Mouse (Mus musculus) ES-Bruce4 (cell line): ENCODE measurements around the gene Klhl8. TPM values are rescaled to one million over a fixed set of nuclear protein-coding genes. Genes with fewer than 3 reads are reported as not detected.

Experiments used
- H3K27ac ChIP-seq: 2 replicates; pipeline ENCODE4 v1.5.1; 2012; ENCODE audit warnings: low read length, inconsistent platforms; ENCODE audit not compliant: insufficient read depth
- H3K27me3 ChIP-seq: 2 replicates; pipeline ENCODE4 v1.6.1; 2012; ENCODE audit warnings: mild to moderate bottlenecking, low read length, inconsistent platforms; ENCODE audit not compliant: control insufficient read depth, poor library complexity, insufficient read depth, severe bottlenecking
- H3K36me3 ChIP-seq: 2 replicates; pipeline ENCODE4 v1.6.1; 2012; ENCODE audit warnings: inconsistent platforms, mild to moderate bottlenecking, low read length, moderate library complexity; ENCODE audit not compliant: control insufficient read depth, poor library complexity, insufficient read depth, severe bottlenecking
- H3K4me1 ChIP-seq: one replicate; pipeline ENCODE4 v1.8.1; 2011; ENCODE audit warnings: low read length; ENCODE audit not compliant: control insufficient read depth, insufficient read depth
- H3K4me3 ChIP-seq: 2 replicates; pipeline ENCODE4 v1.5.1; 2011; ENCODE audit warnings: low read depth, mild to moderate bottlenecking, low read length
- H3K9ac ChIP-seq: 2 replicates; pipeline ENCODE4 v1.6.1; 2012; ENCODE audit warnings: low read depth, mild to moderate bottlenecking, inconsistent platforms; ENCODE audit not compliant: poor library complexity, severe bottlenecking
- H3K9me3 ChIP-seq: replicated peaks from 2 replicates; pipeline ENCODE4 v1.6.1; 2012; ENCODE audit warnings: mild to moderate bottlenecking, low read length, inconsistent platforms; ENCODE audit not compliant: control insufficient read depth, poor library complexity, insufficient read depth, severe bottlenecking
- CTCF ChIP-seq: IDR thresholded peaks from one replicate; pipeline ENCODE4 v1.8.1; 2011; ENCODE audit warnings: low read depth, low read length
- EP300 ChIP-seq: IDR thresholded peaks from 2 replicates; pipeline ENCODE4 v1.6.1; 2011; ENCODE audit warnings: low read depth, low read length; ENCODE audit not compliant: insufficient read depth
- POLR2A ChIP-seq: IDR thresholded peaks from one replicate; pipeline ENCODE4 v1.8.1; 2011; ENCODE audit warnings: low read length; ENCODE audit not compliant: insufficient read depth
- polyA plus RNA-seq: library from polyadenylated mRNA; stranded (reverse); fragments of >200 nt; gene quantifications from 2 replicates; pipeline ENCODE4 v1.2.4, GENCODE M21; 2011; ENCODE audit warnings: low read depth; ENCODE audit not compliant: missing spikeins, insufficient read depth, insufficient read length

Klhl8 gene
- polyA plus RNA-seq, 1 experiment, result 20.2 TPM

- no peak for TF ChIP-seq POLR2A
- TF ChIP-seq CTCF, result no peak
- TF ChIP-seq EP300, result no peak
- no peak overlapping the region for H3K4me3 ChIP-seq
- H3K36me3 ChIP-seq, result peaks cover 6% of the 10 kb centered on the region; the same call in 1 of the 2 replicates
- peaks cover 6% of the 10 kb centered on the region for H3K9me3 ChIP-seq
- no peak overlapping the region for H3K27ac ChIP-seq
- no peaks in the 10 kb centered on the region for H3K4me1 ChIP-seq
- H3K9ac ChIP-seq, result no peak overlapping the region
- no peaks in the 10 kb centered on the region for H3K27me3 ChIP-seq
Observed at GRCm38 (mm10) chr5:103846609-103847008, 64.5 kb downstream of the Klhl8 start.

GRCm38 (mm10) chr5:103846154-103846551 is 64.9 kb downstream of the Klhl8 start:
- Histone ChIP-seq H3K27ac (no peak overlapping the region), H3K36me3 (peaks cover 6% of the 10 kb centered on the region; the same call in 1 of the 2 replicates), H3K27me3 (no peaks in the 10 kb centered on the region), H3K9me3 (peaks cover 6% of the 10 kb centered on the region), H3K9ac (no peak overlapping the region), H3K4me1 (no peaks in the 10 kb centered on the region), H3K4me3 (no peak overlapping the region)
- no peak for TF ChIP-seq EP300
- TF ChIP-seq POLR2A, result no peak
- TF ChIP-seq CTCF, result no peak

GRCm38 (mm10) chr5:103845418-103846153 is 65.5 kb downstream of the Klhl8 start:
- TF ChIP-seq POLR2A (no peak), CTCF (no peak), EP300 (no peak)
- H3K27me3 ChIP-seq, result no peaks in the 10 kb centered on the region
- H3K36me3 ChIP-seq, result peaks cover 6% of the 10 kb centered on the region; the same call in 1 of the 2 replicates
- no peak overlapping the region for H3K27ac ChIP-seq
- H3K4me1 ChIP-seq, result no peaks in the 10 kb centered on the region
- no peak overlapping the region for H3K4me3 ChIP-seq
- peaks cover 6% of the 10 kb centered on the region for H3K9me3 ChIP-seq
- H3K9ac ChIP-seq, result no peak overlapping the region

- TF ChIP-seq POLR2A, result no peak
- TF ChIP-seq EP300, result no peak
- TF ChIP-seq CTCF, result peak; percentile 52
- H3K27me3 ChIP-seq, result no peaks in the 10 kb centered on the region
- peaks cover 6% of the 10 kb centered on the region for H3K9me3 ChIP-seq
- no peak overlapping the region for H3K9ac ChIP-seq
- H3K36me3 ChIP-seq, result peaks cover 6% of the 10 kb centered on the region; the same call in 1 of the 2 replicates
- H3K4me3 ChIP-seq, result no peak overlapping the region
- H3K4me1 ChIP-seq, result no peaks in the 10 kb centered on the region
- no peak overlapping the region for H3K27ac ChIP-seq
Observed at GRCm38 (mm10) chr5:103843938-103844337, 67.1 kb downstream of the Klhl8 start.

- Histone ChIP-seq H3K4me1 (no peaks in the 10 kb centered on the region), H3K27me3 (no peaks in the 10 kb centered on the region), H3K9me3 (no peaks in the 10 kb centered on the region), H3K36me3 (no peaks in the 10 kb centered on the region), H3K9ac (no peak overlapping the region), H3K4me3 (no peak overlapping the region), H3K27ac (no peak overlapping the region)
- TF ChIP-seq CTCF (no peak), POLR2A (no peak), EP300 (no peak)
Observed at GRCm38 (mm10) chr5:103839265-103839626, 71.8 kb downstream of the Klhl8 start.

GRCm38 (mm10) chr5:103838550-103839264 is 72.4 kb downstream of the Klhl8 start:
- no peak overlapping the region for H3K9ac ChIP-seq
- no peaks in the 10 kb centered on the region for H3K27me3 ChIP-seq
- no peak overlapping the region for H3K27ac ChIP-seq
- H3K4me1 ChIP-seq, result no peaks in the 10 kb centered on the region
- H3K36me3 ChIP-seq, result no peaks in the 10 kb centered on the region
- H3K9me3 ChIP-seq, result no peaks in the 10 kb centered on the region
- TF ChIP-seq POLR2A, result no peak
- no peak for TF ChIP-seq EP300
- no peak overlapping the region for H3K4me3 ChIP-seq
